Mouse (Mus musculus) E14TG2a.4 (cell line): ENCODE measurements at regions not wholly inside any gene's neighbourhood (a gene's known extent, or its start where the extent isn't known, plus 50 kb on each side); places are given as distances from the start of the nearest gene placed in this dataset.

Source experiments
- H3K27me3 ChIP-seq: 2 replicates; pipeline ENCODE4 v1.6.1; 2014; ENCODE audit warnings: low read length, control low read depth; ENCODE audit not compliant: insufficient read depth
- H3K36me3 ChIP-seq: 2 replicates; pipeline ENCODE4 v1.6.1; 2014; ENCODE audit warnings: low read length, control low read depth; ENCODE audit not compliant: insufficient read depth
- H3K4me1 ChIP-seq: replicated peaks from 2 replicates; pipeline ENCODE4 v1.6.1; 2014; ENCODE audit warnings: low read depth, low read length, control low read depth
- H3K4me3 ChIP-seq: replicated peaks from 2 replicates; pipeline ENCODE4 v1.5.1; 2014; ENCODE audit warnings: mild to moderate bottlenecking, low read length
- H3K9me3 ChIP-seq: 2 replicates; pipeline ENCODE4 v1.6.1; 2014; ENCODE audit warnings: low read length, control low read depth
- CTCF ChIP-seq: conservative IDR thresholded peaks from 2 replicates; pipeline ENCODE4 v1.5.1; 2014; ENCODE audit warnings: low read length
- NANOG ChIP-seq: IDR thresholded peaks from 2 replicates; pipeline ENCODE4 v1.6.1; 2014; ENCODE audit warnings: borderline replicate concordance, low read length, mixed read lengths
- POU5F1 ChIP-seq: IDR thresholded peaks from 2 replicates; pipeline ENCODE4 v1.6.1; 2014; ENCODE audit warnings: low read length, borderline replicate concordance

GRCm38 (mm10) chr17:93598181-93598685 lies 399.4 kb downstream of the Adcyap1 start:
- H3K4me1 ChIP-seq, result no peaks in the 10 kb centered on the region
- no peaks in the 10 kb centered on the region for H3K27me3 ChIP-seq
- TF ChIP-seq POU5F1, result no peak
- no peak for TF ChIP-seq NANOG
- no peak for TF ChIP-seq CTCF
- no peaks in the 10 kb centered on the region for H3K9me3 ChIP-seq
- H3K4me3 ChIP-seq, result no peak overlapping the region
- no peaks in the 10 kb centered on the region for H3K36me3 ChIP-seq

DNA sequence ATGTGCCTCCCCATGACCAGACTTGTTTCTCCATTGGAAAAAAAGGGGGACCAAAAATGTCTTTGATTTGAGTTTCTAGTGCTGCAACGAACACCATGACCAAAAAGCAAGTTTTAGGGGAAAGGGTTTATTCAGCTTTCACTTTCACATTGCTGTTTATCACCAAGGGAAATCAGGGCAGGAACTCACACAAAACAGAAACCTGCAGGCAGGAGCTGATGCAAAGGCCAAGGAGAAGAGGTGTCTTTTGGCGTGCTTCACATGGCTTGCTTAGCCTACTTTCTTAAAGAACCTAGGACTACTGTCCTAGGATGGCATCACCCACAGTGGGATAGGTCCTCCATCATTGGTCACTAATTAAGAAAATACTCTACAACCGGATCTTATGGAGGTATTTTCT lies 401.4 kb downstream of the Adcyap1 start:
- H3K27me3 ChIP-seq, result no peaks in the 10 kb centered on the region
- TF ChIP-seq CTCF (no peak), POU5F1 (no peak), NANOG (no peak)
- no peaks in the 10 kb centered on the region for H3K36me3 ChIP-seq
- H3K4me1 ChIP-seq, result no peaks in the 10 kb centered on the region
- no peak overlapping the region for H3K4me3 ChIP-seq
- no peaks in the 10 kb centered on the region for H3K9me3 ChIP-seq

GRCm38 (mm10) chr17:93609261-93609660 lies 410.4 kb downstream of the Adcyap1 start:
- Histone ChIP-seq H3K9me3 (no peaks in the 10 kb centered on the region), H3K4me3 (no peak overlapping the region), H3K4me1 (no peaks in the 10 kb centered on the region), H3K27me3 (no peaks in the 10 kb centered on the region), H3K36me3 (no peaks in the 10 kb centered on the region)
- TF ChIP-seq NANOG, result no peak
- TF ChIP-seq POU5F1, result no peak
- TF ChIP-seq CTCF, result no peak

DNA sequence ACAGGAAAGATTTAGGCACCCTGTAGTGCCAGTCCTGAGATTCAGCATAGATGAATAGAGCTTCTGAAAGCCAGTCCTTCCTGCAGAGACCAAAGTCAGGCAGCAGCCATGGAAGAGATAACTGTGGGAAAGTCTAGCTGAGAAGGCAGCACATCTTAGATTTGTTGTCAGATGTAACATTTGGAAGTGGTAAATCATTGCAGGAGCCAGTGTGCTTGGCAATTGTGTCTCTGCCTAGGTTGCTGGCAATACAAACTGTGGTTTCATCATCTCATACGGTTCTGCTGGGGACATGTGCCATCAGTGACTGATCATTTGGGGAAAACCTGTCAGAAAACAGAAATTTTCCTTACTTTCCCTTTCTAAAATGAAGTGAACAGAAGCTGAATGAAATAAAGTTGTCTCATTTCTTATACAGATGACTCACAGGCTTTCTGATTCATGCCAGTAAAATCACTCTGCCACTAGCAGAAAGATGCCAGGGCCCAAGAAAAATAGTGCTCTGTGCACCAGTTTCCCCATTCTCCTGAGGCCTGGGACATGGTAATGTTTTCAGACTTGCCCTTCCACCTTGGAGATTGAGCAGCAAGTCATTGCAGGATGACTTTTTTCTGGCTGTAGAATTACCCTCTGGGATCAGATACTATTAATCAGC lies 411.3 kb downstream of the Adcyap1 start:
- TF ChIP-seq CTCF, result no peak
- no peak for TF ChIP-seq POU5F1
- TF ChIP-seq NANOG, result no peak
- Histone ChIP-seq H3K4me1 (no peaks in the 10 kb centered on the region), H3K27me3 (no peaks in the 10 kb centered on the region)

More for the DNA sequence above, 411.3 kb downstream of the Adcyap1 start:
- Histone ChIP-seq H3K4me3 (no peak overlapping the region), H3K9me3 (no peaks in the 10 kb centered on the region), H3K36me3 (no peaks in the 10 kb centered on the region)
